Mouse (Mus musculus) cerebellum, adult 11 months (tissue): ENCODE measurements at regions not wholly inside any gene's neighbourhood (a gene's known extent, or its start where the extent isn't known, plus 50 kb on each side); places are given as distances from the start of the nearest gene placed in this dataset.
"Not testable (repeated sequence)": the region's sequence is repeated elsewhere in the genome, so short reads cannot be mapped to it uniquely, and the experiment has no call there.

Experiments
- DNase-seq: peaks from one replicate; pipeline ENCODE4 v3.0.0; 2022

- DNase-seq: peak; percentile 78
These were observed 159.6 kb downstream of the Adgrd1 start for GRCm38 (mm10) chr5:129256136-129256535.

GRCm38 (mm10) chr5:129257206-129257605 is 160.7 kb downstream of the Adgrd1 start:
- peak; percentile 9 for DNase-seq

GRCm38 (mm10) chr5:129260689-129261088 is 164.1 kb downstream of the Adgrd1 start:
- no peak for DNase-seq

GRCm38 (mm10) chr5:129263118-129263517 is 166.6 kb downstream of the Adgrd1 start:
- no peak for DNase-seq

DNA sequence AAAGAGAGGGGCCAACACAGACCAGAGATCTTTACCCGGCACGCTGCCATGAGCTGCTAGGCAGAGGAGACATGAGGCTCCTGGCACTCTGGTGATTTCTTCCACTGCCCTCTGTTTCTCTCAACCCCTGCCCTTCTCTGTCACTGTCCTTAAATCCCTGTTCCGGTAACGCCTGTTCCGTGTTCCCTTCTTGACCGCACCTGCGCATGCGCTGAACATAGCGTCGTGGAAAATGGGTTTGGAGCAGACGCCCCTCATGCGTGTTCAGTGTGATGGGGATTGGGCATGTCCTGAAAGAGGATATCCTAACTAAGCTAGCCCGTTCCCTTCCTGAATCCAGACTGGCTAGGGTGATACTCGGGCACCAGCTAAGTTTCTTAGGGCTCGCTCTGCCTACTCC is 167.8 kb downstream of the Adgrd1 start:
- DNase-seq: no peak

- DNase-seq: no peak
These were observed 171.9 kb downstream of the Adgrd1 start for GRCm38 (mm10) chr5:129268456-129268855.

DNA sequence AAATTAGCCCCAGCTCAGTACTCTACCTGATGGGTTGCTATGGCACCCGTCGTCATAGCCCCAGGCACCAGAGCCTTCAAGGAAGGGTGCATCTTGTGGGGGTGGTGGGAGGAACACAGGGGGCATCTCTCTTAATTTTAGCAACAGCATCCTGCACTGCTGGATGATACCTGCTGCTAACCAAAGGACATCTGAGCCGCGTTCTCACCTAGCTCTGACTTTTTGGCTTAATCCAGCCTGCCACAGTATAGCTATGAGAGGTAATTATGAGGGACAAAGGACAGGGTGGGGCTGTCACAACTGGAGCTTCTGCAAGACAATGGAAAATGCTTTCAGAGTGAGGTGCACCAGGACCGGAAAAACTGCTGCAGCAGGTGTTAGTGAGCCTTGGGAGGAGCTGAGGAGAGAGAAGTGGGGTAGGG is 173.5 kb downstream of the Adgrd1 start:
- DNase-seq: no peak

- no peak for DNase-seq
These were observed 184.9 kb downstream of the Adgrd1 start for GRCm38 (mm10) chr5:129281406-129281805.

DNA sequence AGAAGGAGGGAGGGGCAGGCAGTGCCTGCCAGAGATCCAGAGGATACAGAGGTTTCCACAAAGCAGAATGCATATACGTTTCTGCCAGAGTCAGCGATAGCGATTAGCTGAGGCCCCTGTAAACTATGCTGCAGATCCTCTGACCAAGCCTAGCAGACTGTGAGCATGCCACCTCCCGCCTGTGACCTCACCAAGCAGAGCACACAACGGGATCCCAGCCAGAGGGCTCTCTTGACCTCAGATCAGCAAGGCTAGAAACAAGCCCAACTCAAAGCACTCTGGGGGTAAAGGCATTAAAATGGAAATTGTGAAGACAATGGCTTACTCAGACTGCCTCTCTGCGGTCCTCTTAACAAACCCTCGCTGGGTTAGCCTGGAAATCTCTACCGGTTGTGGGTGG is 185.6 kb downstream of the Adgrd1 start:
- DNase-seq: no peak

DNA sequence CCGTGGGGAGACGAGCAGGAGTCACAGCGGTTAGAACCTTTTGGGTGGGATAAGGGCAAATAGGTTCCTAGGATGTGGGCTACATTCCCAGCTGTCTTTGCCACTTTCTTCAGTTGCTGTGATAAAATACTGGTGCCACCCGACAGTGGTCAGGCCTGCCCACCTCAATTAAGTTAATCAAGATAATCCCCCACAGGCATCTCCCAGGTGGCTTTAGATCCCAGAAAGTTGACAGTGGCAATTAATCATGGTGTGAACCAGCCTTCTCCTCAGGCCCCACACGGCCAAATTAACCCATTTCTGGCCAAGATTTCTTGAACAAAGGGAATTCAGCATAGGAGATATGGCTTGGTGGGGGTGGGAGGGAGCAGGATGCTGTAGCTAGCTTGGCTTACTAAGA is 186.3 kb downstream of the Adgrd1 start:
- DNase-seq: no peak

GRCm38 (mm10) chr5:129287481-129287880 is 190.9 kb downstream of the Adgrd1 start:
- no peak for DNase-seq

DNA sequence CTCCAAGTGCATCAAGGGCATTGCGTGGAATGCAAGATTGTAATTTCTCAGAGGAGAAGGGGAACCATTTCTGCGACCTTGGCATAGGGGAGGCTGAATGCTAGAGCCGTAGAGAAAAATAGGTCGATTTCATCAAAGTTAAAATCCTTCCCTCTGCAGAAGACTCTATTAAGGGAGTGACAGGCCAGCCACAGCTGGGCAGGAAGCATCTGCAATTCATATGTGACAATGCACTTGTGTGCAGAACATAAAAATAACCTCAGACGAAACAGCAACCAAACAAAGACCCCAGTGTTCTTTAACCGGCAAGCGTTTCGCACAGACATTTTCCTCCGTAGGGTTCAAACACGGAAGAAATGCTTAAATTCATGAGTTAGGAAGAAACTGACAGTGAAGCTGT is 196.3 kb downstream of the Adgrd1 start:
- DNase-seq: not testable (repeated sequence)

- not testable (repeated sequence) for DNase-seq
These were observed 198.5 kb downstream of the Adgrd1 start for GRCm38 (mm10) chr5:129294861-129295542.

- DNase-seq: no peak
These were observed 201.3 kb downstream of the Adgrd1 start for GRCm38 (mm10) chr5:129297657-129298349.

- no peak for DNase-seq
These were observed 202.2 kb upstream of the Sfswap start for GRCm38 (mm10) chr5:129298646-129299455.

- DNase-seq: no peak
These were observed 201.6 kb upstream of the Sfswap start for GRCm38 (mm10) chr5:129299456-129299765.

GRCm38 (mm10) chr5:129300423-129300822 is 200.6 kb upstream of the Sfswap start:
- no peak for DNase-seq

DNA sequence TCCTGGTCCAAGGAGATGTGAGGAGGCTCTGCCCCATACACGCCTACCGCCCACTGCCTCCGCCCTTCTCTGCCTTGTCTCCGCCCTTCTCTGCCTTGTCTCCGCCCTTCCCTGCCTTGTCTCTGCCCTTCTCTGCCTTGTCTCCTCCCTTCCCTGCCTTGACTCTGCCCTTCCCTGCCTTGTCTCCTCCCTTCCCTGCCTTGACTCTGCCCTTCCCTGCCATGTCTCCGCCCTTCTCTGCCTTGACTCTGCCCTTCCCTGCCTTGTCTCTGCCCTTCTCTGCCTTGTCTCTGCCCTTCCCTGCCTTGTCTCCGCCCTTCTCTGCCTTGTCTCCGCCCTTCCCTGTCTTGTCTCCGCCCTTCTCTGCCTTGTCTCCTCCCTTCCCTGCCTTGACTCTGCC is 185.4 kb upstream of the Sfswap start:
- DNase-seq: no peak

GRCm38 (mm10) chr5:129331094-129331523 is 169.9 kb upstream of the Sfswap start:
- DNase-seq: peak; percentile 56

DNA sequence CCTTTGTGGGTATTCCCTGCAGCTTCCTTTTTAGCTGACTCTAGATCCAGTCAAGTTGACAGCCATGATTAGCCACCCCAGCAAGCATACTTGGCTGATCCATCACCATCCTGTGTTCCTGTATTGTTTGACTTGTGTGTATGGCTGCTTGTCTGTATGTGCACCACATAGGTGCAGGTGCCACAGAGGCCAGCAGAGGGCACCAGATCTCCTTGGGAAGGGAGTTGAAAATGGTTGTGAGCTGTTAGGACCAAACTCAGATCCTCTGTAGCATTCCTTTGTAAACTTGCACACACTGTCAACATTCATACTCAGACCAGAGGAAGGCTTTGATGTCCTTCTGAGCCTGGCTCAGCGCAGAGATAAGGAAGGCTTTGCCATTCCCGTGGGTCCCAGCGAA is 169.0 kb upstream of the Sfswap start:
- no peak for DNase-seq

- no peak for DNase-seq
These were observed 162.5 kb upstream of the Sfswap start for GRCm38 (mm10) chr5:129338511-129338910.

GRCm38 (mm10) chr5:129344038-129344437 is 157.0 kb upstream of the Sfswap start:
- DNase-seq: no peak

- no peak for DNase-seq
These were observed 151.0 kb upstream of the Sfswap start for GRCm38 (mm10) chr5:129350024-129350423.

- DNase-seq: no peak
These were observed 147.5 kb upstream of the Sfswap start for GRCm38 (mm10) chr5:129353549-129353948.
